Mouse (Mus musculus): ENCODE results near the gene Repin1. TPM values are rescaled to one million over a fixed set of nuclear protein-coding genes. Genes with fewer than 3 reads are reported as not detected.

Gene Repin1
- polyA plus RNA-seq (2015; fragmentation: Nextera tagmentation; extraction: Ambion mirVana), result 26.6 and 28.6 TPM in 2 replicates

DNA sequence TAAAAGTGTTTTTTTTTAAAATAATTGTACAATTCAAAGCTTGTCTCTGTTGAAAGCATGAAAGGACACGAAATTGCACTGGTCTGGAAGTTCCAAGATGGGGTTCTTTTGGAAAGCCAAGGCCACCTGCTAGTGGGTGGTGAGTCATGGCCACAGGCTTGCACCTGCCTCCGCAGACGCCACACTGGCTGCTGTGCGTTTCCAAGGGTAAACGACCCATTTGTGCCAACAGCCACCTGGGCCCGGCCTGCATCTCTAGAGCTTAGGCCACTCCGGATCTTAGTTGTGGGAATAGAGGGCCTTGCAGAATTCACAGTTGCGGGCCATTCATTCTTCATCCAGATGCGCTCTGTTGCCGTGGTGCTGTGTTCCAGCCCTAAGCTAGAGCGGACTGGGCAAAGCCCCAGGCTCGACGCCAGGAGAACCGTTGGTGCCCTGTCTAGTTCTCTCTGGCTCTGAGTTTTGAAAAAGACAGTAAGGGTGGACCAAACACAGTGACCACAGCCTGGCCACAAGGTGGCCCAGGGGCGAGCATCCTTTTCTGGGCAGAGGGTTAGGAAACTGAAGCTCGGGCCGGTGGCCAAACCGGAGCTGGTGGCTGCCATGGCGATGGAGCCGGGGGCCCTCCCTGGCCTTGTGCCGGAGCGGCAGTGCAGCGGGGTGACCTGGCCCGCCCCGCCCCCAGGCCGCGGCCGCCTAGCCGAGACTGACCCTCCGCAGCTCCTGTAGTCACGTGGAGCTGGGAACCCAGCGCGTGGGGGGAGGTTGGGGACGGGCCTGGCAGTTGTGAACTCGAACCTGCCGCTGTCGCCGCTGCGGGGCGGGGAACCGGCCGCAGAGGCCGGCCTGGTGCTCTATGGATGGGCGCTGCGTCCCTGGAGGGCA lies at the start of gene Repin1, which contains the start of gene Gm44965:
Gene Repin1, plus strand, starts transcription at position 726 of the 885 bp plus-strand sequence.
Gene Gm44965, plus strand, starts transcription at position 784 of the 885 bp plus-strand sequence.
- Histone ChIP-seq H3K27me3 (no peaks in the 10 kb centered on the region), H3K4me1 (peaks cover 26% of the 10 kb centered on the region), H3K9ac (peak within 1 kb of the TSS; percentile 68), H3K9me3 (replicated peaks) (peaks cover 19% of the 10 kb centered on the region), H3K36me3 (peaks cover 25% of the 10 kb centered on the region), H3K4me2 (replicated peaks) (peak within 1 kb of the TSS; percentile 82), H3K4me3 (replicated peaks) (peak within 1 kb of the TSS; percentile 83), H3K27ac (replicated peaks) (peak within 1 kb of the TSS; percentile 80)
- WGBS, result 5% methylated on average over 45 of the region's 45 CpGs
- peak; percentile 88 for ATAC-seq (ENCODE audit: insufficient number of reproducible peaks, low FRiP score, low TSS enrichment, low read depth)

- no peak overlapping the region for H3K4me3 ChIP-seq (replicated peaks)
- H3K36me3 ChIP-seq, result no peaks in the 10 kb centered on the region
- peaks cover 18% of the 10 kb centered on the region for H3K4me1 ChIP-seq
- H3K27ac ChIP-seq (replicated peaks), result no peak overlapping the region
- H3K9me3 ChIP-seq (replicated peaks), result no peaks in the 10 kb centered on the region
- H3K4me2 ChIP-seq (replicated peaks), result no peak overlapping the region
- no peak for ATAC-seq (ENCODE audit: insufficient number of reproducible peaks, low FRiP score, low TSS enrichment, low read depth)
- WGBS, result 73% methylated on average over 5 of the region's 5 CpGs
- H3K27me3 ChIP-seq, result no peaks in the 10 kb centered on the region
- no peak overlapping the region for H3K9ac ChIP-seq
These were observed 48.4 kb upstream of the Repin1 start for GRCm38 (mm10) chr6:48545251-48545650.

DNA sequence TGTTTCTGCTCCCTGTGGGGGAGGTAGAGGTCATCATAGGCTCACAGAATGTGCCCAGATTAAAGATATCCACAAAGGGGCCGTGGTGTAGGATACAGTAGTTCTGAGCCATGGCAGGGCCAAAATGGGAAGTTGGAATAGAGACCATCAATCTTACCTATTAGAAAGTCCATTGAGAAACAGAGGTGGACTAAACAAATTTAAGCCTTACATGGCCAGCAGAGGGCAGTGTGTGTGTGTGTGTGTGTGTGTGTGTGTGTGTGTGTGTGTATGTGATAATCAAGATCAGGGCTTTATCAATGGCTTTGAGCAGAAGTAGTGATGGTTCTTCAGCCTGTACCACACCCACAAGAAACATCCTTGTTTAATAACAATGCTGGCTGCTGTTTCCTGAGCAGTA lies 47.4 kb upstream of the Repin1 start:
- H3K4me2 ChIP-seq (replicated peaks), result no peak overlapping the region
- no peak overlapping the region for H3K27ac ChIP-seq (replicated peaks)
- H3K27me3 ChIP-seq, result no peaks in the 10 kb centered on the region
- peaks cover 15% of the 10 kb centered on the region for H3K4me1 ChIP-seq
- H3K36me3 ChIP-seq, result no peaks in the 10 kb centered on the region
- no peak overlapping the region for H3K9ac ChIP-seq
- H3K4me3 ChIP-seq (replicated peaks), result no peak overlapping the region
- WGBS, result 58% methylated on average over 1 of the region's 1 CpGs
- no peak for ATAC-seq (ENCODE audit: insufficient number of reproducible peaks, low FRiP score, low TSS enrichment, low read depth)
- H3K9me3 ChIP-seq (replicated peaks), result no peaks in the 10 kb centered on the region

GRCm38 (mm10) chr6:48546858-48547257 lies 46.8 kb upstream of the Repin1 start:
- Histone ChIP-seq H3K4me3 (replicated peaks) (no peak overlapping the region), H3K4me2 (replicated peaks) (no peak overlapping the region), H3K9me3 (replicated peaks) (no peaks in the 10 kb centered on the region), H3K36me3 (no peaks in the 10 kb centered on the region), H3K27me3 (no peaks in the 10 kb centered on the region), H3K27ac (replicated peaks) (no peak overlapping the region), H3K4me1 (peaks cover 9% of the 10 kb centered on the region), H3K9ac (no peak overlapping the region)
- ATAC-seq (ENCODE audit: insufficient number of reproducible peaks, low FRiP score, low TSS enrichment, low read depth), result peak; percentile 43; the same call in 1 of the 2 replicates
- WGBS, result 35% methylated on average over 4 of the region's 4 CpGs

DNA sequence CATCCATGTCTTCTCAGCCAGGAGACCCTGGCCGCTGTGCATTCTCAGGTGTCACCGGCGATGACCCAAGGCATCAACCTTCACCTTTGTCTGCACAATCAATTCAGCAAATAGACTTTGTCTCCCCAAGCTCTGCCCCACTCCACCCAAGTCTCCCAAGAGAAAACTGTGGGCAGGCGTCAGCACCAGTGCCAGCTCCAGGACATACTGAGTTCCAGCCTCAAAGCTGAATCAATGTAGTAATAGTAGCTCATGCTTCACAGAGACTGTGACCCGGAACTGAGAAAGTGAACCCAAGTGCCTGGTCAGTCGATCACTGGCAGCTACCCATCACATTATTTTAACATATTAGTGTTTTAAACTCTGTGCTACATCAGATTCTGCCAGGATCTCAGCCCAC lies 45.4 kb upstream of the Repin1 start:
- Histone ChIP-seq H3K9ac (no peak overlapping the region), H3K4me2 (replicated peaks) (no peak overlapping the region), H3K36me3 (no peaks in the 10 kb centered on the region), H3K9me3 (replicated peaks) (no peaks in the 10 kb centered on the region), H3K27me3 (no peaks in the 10 kb centered on the region), H3K4me1 (peaks cover 4% of the 10 kb centered on the region; the same call in 1 of the 2 replicates), H3K27ac (replicated peaks) (no peak overlapping the region), H3K4me3 (replicated peaks) (no peak overlapping the region)
- WGBS, result 93% methylated on average over 6 of the region's 6 CpGs
- ATAC-seq (ENCODE audit: insufficient number of reproducible peaks, low FRiP score, low TSS enrichment, low read depth), result no peak

DNA sequence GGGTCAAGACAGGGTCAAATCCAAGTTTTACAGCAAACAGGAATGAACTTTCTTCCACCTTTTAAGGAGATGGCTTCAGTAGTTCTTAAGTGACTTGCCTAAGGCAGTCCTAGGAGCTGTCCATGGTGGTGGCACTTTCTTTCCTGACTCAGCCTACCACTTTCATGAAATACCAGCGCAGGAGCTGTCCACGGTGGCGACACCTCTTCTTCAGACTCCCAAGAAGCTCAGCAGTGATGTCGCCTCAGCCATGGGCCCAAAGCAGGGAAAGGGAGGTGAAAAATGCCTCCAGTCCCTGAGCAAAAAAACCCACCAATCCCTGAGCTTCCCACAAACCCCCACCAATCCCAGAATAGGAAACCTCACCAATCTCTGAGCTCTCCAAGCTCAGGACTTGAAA lies 40.8 kb upstream of the Repin1 start:
- ATAC-seq (ENCODE audit: insufficient number of reproducible peaks, low FRiP score, low TSS enrichment, low read depth), result no peak
- H3K27me3 ChIP-seq, result no peaks in the 10 kb centered on the region
- H3K9me3 ChIP-seq (replicated peaks), result no peaks in the 10 kb centered on the region
- no peak overlapping the region for H3K27ac ChIP-seq (replicated peaks)
- no peak overlapping the region for H3K4me2 ChIP-seq (replicated peaks)
- H3K4me1 ChIP-seq, result peaks cover 14% of the 10 kb centered on the region; the same call in 1 of the 2 replicates
- WGBS, result 57% methylated on average over 4 of the region's 4 CpGs
- H3K9ac ChIP-seq, result no peak overlapping the region
- H3K4me3 ChIP-seq (replicated peaks), result no peak overlapping the region
- no peaks in the 10 kb centered on the region; the same call in 1 of the 2 replicates for H3K36me3 ChIP-seq

DNA sequence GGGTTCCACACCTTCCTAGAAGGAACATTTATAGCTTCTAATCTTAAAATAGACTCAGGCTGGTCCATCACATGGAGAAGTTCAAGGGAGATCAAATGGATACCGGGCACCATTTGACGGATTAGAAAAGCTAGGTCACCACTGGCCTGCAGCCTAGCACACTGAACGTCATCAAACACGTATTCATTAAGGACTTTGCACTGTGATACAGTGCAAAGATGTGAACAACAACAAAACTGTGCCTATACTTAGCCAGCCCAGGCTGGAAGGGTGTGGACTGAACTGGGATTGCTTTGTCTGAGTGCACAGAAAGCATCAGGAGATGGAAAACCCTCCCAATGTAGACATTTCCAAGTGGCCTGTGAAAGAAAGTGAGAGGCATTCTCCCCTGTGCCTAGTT lies 39.9 kb upstream of the Repin1 start:
- Histone ChIP-seq H3K36me3 (no peaks in the 10 kb centered on the region; the same call in 1 of the 2 replicates), H3K4me2 (replicated peaks) (peak overlapping the region; percentile 71), H3K9ac (no peak overlapping the region; the same call in 1 of the 2 replicates), H3K9me3 (replicated peaks) (no peaks in the 10 kb centered on the region), H3K27me3 (no peaks in the 10 kb centered on the region), H3K4me3 (replicated peaks) (peak overlapping the region; percentile 53; the same call in 1 of the 2 replicates), H3K4me1 (peaks cover 14% of the 10 kb centered on the region; the same call in 1 of the 2 replicates), H3K27ac (replicated peaks) (peak overlapping the region; percentile 98)
- no peak for ATAC-seq (ENCODE audit: insufficient number of reproducible peaks, low FRiP score, low TSS enrichment, low read depth)
- WGBS, result 84% methylated on average over 4 of the region's 4 CpGs

GRCm38 (mm10) chr6:48554280-48555103 lies 39.2 kb upstream of the Repin1 start, which contains the start of gene Lrrc61:
Gene Lrrc61, plus strand, starts transcription at chr6:48554796.
- H3K9ac ChIP-seq, result peak within 1 kb of the TSS; percentile 57
- H3K4me2 ChIP-seq (replicated peaks), result peak within 1 kb of the TSS; percentile 71
- peaks cover 14% of the 10 kb centered on the region; the same call in 1 of the 2 replicates for H3K4me1 ChIP-seq
- peaks cover under 1% of the 10 kb centered on the region; the same call in 1 of the 2 replicates for H3K36me3 ChIP-seq
- ATAC-seq (ENCODE audit: insufficient number of reproducible peaks, low FRiP score, low TSS enrichment, low read depth), result peak; percentile 89
- H3K27ac ChIP-seq (replicated peaks), result peak within 1 kb of the TSS; percentile 98
- no peaks in the 10 kb centered on the region for H3K9me3 ChIP-seq (replicated peaks)
- H3K27me3 ChIP-seq, result no peaks in the 10 kb centered on the region
- WGBS, result under 1% methylated on average over 39 of the region's 39 CpGs
- H3K4me3 ChIP-seq (replicated peaks), result peak within 1 kb of the TSS; percentile 53

DNA sequence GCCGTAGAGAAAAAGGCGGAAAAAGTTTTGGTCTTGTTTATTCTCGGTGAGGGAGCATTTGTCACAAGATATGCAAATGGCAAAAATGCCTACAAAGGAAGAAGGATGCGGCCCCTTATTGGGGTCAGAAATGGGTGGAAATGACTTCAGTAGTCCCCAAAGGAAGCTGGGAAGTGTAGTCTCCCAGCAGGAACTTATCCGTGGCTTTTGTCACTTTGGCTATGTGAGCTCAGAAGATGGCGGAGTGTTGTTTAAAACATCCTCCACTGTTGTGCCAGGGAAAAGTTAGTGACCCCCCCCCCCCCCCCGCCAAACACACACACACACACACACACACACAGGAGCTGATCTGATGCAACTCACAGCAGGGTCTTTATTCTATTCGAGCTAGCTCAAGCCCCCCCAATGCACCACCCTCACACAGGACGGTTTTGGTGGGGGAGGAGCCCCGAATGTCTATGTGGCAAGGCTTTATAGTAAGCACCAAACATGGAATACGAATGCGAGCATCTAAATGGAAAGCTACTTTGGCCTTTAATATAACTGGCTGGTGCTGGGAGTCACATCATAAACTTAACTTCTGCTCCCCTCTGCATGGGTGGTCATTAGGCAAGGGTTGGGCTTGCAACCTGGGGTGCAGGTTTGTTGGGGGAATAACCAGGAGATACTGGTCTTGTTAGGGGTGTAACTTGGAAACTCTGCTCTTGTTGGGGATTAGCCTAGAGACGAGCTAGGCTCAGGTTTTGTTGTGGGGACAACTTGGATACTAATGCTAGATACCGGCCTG lies 38.4 kb upstream of the Repin1 start:
- peak; percentile 86 for ATAC-seq (ENCODE audit: insufficient number of reproducible peaks, low FRiP score, low TSS enrichment, low read depth)
- H3K27me3 ChIP-seq, result no peaks in the 10 kb centered on the region
- peak overlapping the region; percentile 98 for H3K27ac ChIP-seq (replicated peaks)
- no peaks in the 10 kb centered on the region for H3K9me3 ChIP-seq (replicated peaks)
- H3K9ac ChIP-seq, result peak overlapping the region; percentile 57; the same call in 1 of the 2 replicates
- peak overlapping the region; percentile 71 for H3K4me2 ChIP-seq (replicated peaks)
- peaks cover 14% of the 10 kb centered on the region; the same call in 1 of the 2 replicates for H3K4me1 ChIP-seq
- peak overlapping the region; percentile 53 for H3K4me3 ChIP-seq (replicated peaks)
- H3K36me3 ChIP-seq, result peaks cover 2% of the 10 kb centered on the region; the same call in 1 of the 2 replicates
- 27% methylated on average over 13 of the region's 14 CpGs for WGBS

GRCm38 (mm10) chr6:48555956-48556355 lies 37.7 kb upstream of the Repin1 start:
- Histone ChIP-seq H3K4me1 (peaks cover 14% of the 10 kb centered on the region; the same call in 1 of the 2 replicates), H3K9ac (no peak overlapping the region), H3K27me3 (no peaks in the 10 kb centered on the region), H3K4me2 (replicated peaks) (0 out of 2 replicates have a peak overlapping the region, but pooled peaks have one; percentile 71), H3K9me3 (replicated peaks) (no peaks in the 10 kb centered on the region), H3K4me3 (replicated peaks) (0 out of 2 replicates have a peak overlapping the region, but pooled peaks have one; percentile 53), H3K27ac (replicated peaks) (peak overlapping the region; percentile 98; the same call in 1 of the 2 replicates), H3K36me3 (peaks cover 2% of the 10 kb centered on the region; the same call in 1 of the 2 replicates)
- no peak for ATAC-seq (ENCODE audit: insufficient number of reproducible peaks, low FRiP score, low TSS enrichment, low read depth)
- WGBS, result 81% methylated on average over 3 of the region's 3 CpGs

Data from embryonic facial prominence, embryonic 15.5 days (tissue).